Mouse (Mus musculus): ENCODE measurements around the gene Hus1b. TPM values are rescaled to one million over a fixed set of nuclear protein-coding genes. Genes with fewer than 3 reads are reported as not detected.

The Hus1b gene
- polyA plus RNA-seq, 1 experiment from 2014 or later = not detected

- WGBS (ENCODE audit: insufficient replicate concordance) = 49% methylated on average over 10 of the region's 10 CpGs
- Histone ChIP-seq H3K27ac (ENCODE audit: low read depth) (peak overlapping the region; percentile 57; the same call in 1 of the 2 replicates), H3K9ac (replicated peaks) (no peak overlapping the region), H3K27me3 (ENCODE audit: insufficient read depth, low read length) (no peaks in the 10 kb centered on the region), H3K4me1 (ENCODE audit: insufficient read depth) (peaks cover 5% of the 10 kb centered on the region), H3K4me2 (ENCODE audit: low read depth, low read length) (peak overlapping the region; percentile 80), H3K9me3 (ENCODE audit: low read length) (no peaks in the 10 kb centered on the region), H3K36me3 (replicated peaks; ENCODE audit: insufficient read depth, low read length) (no peaks in the 10 kb centered on the region), H3K4me3 (ENCODE audit: low read depth, low read length) (no peak overlapping the region)
- ATAC-seq = no peak
- DNase-seq = no peak
- no peak for TF ChIP-seq CTCF (IDR thresholded peaks at IDR 0.05; ENCODE audit: low read depth)
Observed at GRCm38 (mm10) chr13:30986934-30987455, 39.4 kb upstream of the Hus1b start.

- TF ChIP-seq CTCF (IDR thresholded peaks at IDR 0.05; ENCODE audit: low read depth) (no peak), EP300 (IDR thresholded peaks at IDR 0.05; ENCODE audit: low read depth) (no peak)
- peak; percentile 29 for DNase-seq
- peak overlapping the region; percentile 50 for H3K4me3 ChIP-seq (ENCODE audit: low read depth, low read length)
- peak overlapping the region; percentile 80 for H3K4me2 ChIP-seq (ENCODE audit: low read depth, low read length)
- H3K27me3 ChIP-seq (ENCODE audit: insufficient read depth, low read length) = no peaks in the 10 kb centered on the region
- peak overlapping the region; percentile 57 for H3K27ac ChIP-seq (ENCODE audit: low read depth)
- H3K9ac ChIP-seq (replicated peaks) = peak overlapping the region; percentile 63
- H3K9me3 ChIP-seq (ENCODE audit: low read length) = no peaks in the 10 kb centered on the region
- ATAC-seq = peak; percentile 41; the same call in 1 of the 2 replicates
- no peaks in the 10 kb centered on the region for H3K36me3 ChIP-seq (replicated peaks; ENCODE audit: insufficient read depth, low read length)
- H3K4me1 ChIP-seq (ENCODE audit: insufficient read depth) = peaks cover 5% of the 10 kb centered on the region
- 19% methylated on average over 27 of the region's 27 CpGs for WGBS (ENCODE audit: insufficient replicate concordance)
Observed at GRCm38 (mm10) chr13:30985598-30986466, 38.3 kb upstream of the Hus1b start.

GRCm38 (mm10) chr13:30985275-30985597, 37.7 kb upstream of the Hus1b start:
- Histone ChIP-seq H3K9me3 (ENCODE audit: low read length) (no peaks in the 10 kb centered on the region), H3K4me2 (ENCODE audit: low read depth, low read length) (peak overlapping the region; percentile 80), H3K27ac (ENCODE audit: low read depth) (peak overlapping the region; percentile 57; the same call in 1 of the 2 replicates), H3K36me3 (replicated peaks; ENCODE audit: insufficient read depth, low read length) (no peaks in the 10 kb centered on the region), H3K4me1 (ENCODE audit: insufficient read depth) (peaks cover 5% of the 10 kb centered on the region), H3K27me3 (ENCODE audit: insufficient read depth, low read length) (no peaks in the 10 kb centered on the region), H3K4me3 (ENCODE audit: low read depth, low read length) (peak overlapping the region; percentile 50), H3K9ac (replicated peaks) (peak overlapping the region; percentile 63)
- no peak for DNase-seq
- ATAC-seq = no peak
- TF ChIP-seq EP300 (IDR thresholded peaks at IDR 0.05; ENCODE audit: low read depth) (no peak), CTCF (IDR thresholded peaks at IDR 0.05; ENCODE audit: low read depth) (no peak)
- 21% methylated on average over 13 of the region's 13 CpGs for WGBS (ENCODE audit: insufficient replicate concordance)

- DNase-seq (peak; percentile 63), ATAC-seq (0 out of 2 replicates have a peak, but pooled peaks have one; percentile 43)
- peaks cover 5% of the 10 kb centered on the region for H3K4me1 ChIP-seq (ENCODE audit: insufficient read depth)
- no peaks in the 10 kb centered on the region for H3K27me3 ChIP-seq (ENCODE audit: insufficient read depth, low read length)
- no peak overlapping the region for H3K4me3 ChIP-seq (ENCODE audit: low read depth, low read length)
- H3K36me3 ChIP-seq (replicated peaks; ENCODE audit: insufficient read depth, low read length) = no peaks in the 10 kb centered on the region
- no peak overlapping the region for H3K27ac ChIP-seq (ENCODE audit: low read depth)
- no peak overlapping the region for H3K4me2 ChIP-seq (ENCODE audit: low read depth, low read length)
- H3K9me3 ChIP-seq (ENCODE audit: low read length) = no peaks in the 10 kb centered on the region
- TF ChIP-seq CTCF (IDR thresholded peaks at IDR 0.05; ENCODE audit: low read depth) = peak; percentile 84
- no peak for TF ChIP-seq EP300 (IDR thresholded peaks at IDR 0.05; ENCODE audit: low read depth)
- 36% methylated on average over 1 of the region's 1 CpGs for WGBS (ENCODE audit: insufficient replicate concordance)
- no peak overlapping the region for H3K9ac ChIP-seq (replicated peaks)
Observed at GRCm38 (mm10) chr13:30981666-30982065, 34.1 kb upstream of the Hus1b start.

- Histone ChIP-seq H3K27me3 (ENCODE audit: insufficient read depth, low read length) (no peaks in the 10 kb centered on the region), H3K9ac (replicated peaks) (no peak overlapping the region), H3K4me2 (ENCODE audit: low read depth, low read length) (no peak overlapping the region), H3K9me3 (ENCODE audit: low read length) (no peaks in the 10 kb centered on the region), H3K4me3 (ENCODE audit: low read depth, low read length) (no peak overlapping the region), H3K4me1 (ENCODE audit: insufficient read depth) (peaks cover 5% of the 10 kb centered on the region), H3K27ac (ENCODE audit: low read depth) (no peak overlapping the region), H3K36me3 (replicated peaks; ENCODE audit: insufficient read depth, low read length) (no peaks in the 10 kb centered on the region)
- ATAC-seq = no peak
- TF ChIP-seq EP300 (IDR thresholded peaks at IDR 0.05; ENCODE audit: low read depth) = no peak
- DNase-seq = no peak
- 69% methylated on average over 4 of the region's 4 CpGs for WGBS (ENCODE audit: insufficient replicate concordance)
Observed at GRCm38 (mm10) chr13:30978224-30978623, 30.7 kb upstream of the Hus1b start.

- no peaks in the 10 kb centered on the region for H3K36me3 ChIP-seq (replicated peaks; ENCODE audit: insufficient read depth, low read length)
- H3K4me2 ChIP-seq (ENCODE audit: low read depth, low read length) = no peak overlapping the region
- H3K9ac ChIP-seq (replicated peaks) = no peak overlapping the region
- H3K27ac ChIP-seq (ENCODE audit: low read depth) = no peak overlapping the region
- H3K27me3 ChIP-seq (ENCODE audit: insufficient read depth, low read length) = no peaks in the 10 kb centered on the region
- DNase-seq (no peak), ATAC-seq (no peak)
- no peak for TF ChIP-seq EP300 (IDR thresholded peaks at IDR 0.05; ENCODE audit: low read depth)
- TF ChIP-seq CTCF (IDR thresholded peaks at IDR 0.05; ENCODE audit: low read depth) = no peak
- H3K4me3 ChIP-seq (ENCODE audit: low read depth, low read length) = no peak overlapping the region
- 51% methylated on average over 8 of the region's 8 CpGs for WGBS (ENCODE audit: insufficient replicate concordance)
- H3K9me3 ChIP-seq (ENCODE audit: low read length) = no peaks in the 10 kb centered on the region
- peaks cover 14% of the 10 kb centered on the region for H3K4me1 ChIP-seq (ENCODE audit: insufficient read depth)
Observed at GRCm38 (mm10) chr13:30976536-30977084, 29.1 kb upstream of the Hus1b start.

Data from liver, postnatal 0 days (tissue).